Mouse (Mus musculus) spleen, adult 2 months (tissue): Measurements from ENCODE around the gene Kifc3.

ENCODE experiments used
- CTCF ChIP-seq: fragments of 200-500 bp; IDR thresholded peaks from 2 replicates; pipeline ENCODE4 v1.5.1; 2011; ENCODE audit warnings: mild to moderate bottlenecking, inconsistent platforms; ENCODE audit not compliant: insufficient read depth, insufficient read length, insufficient replicate concordance; ENCODE audit errors: extremely low read depth
- POLR2A ChIP-seq: fragments of 200-500 bp; IDR thresholded peaks from 2 replicates; pipeline ENCODE4 v1.6.1; 2011; ENCODE audit warnings: low read depth, low read length, inconsistent platforms

- TF ChIP-seq CTCF (no peak), POLR2A (no peak)
These were observed 40.4 kb upstream of the Kifc3 start for GRCm38 (mm10) chr8:95242826-95243571.
